Mouse (Mus musculus) lung, embryonic 15.5 days (tissue): ENCODE data around the gene Fzr1. TPM values are rescaled to one million over a fixed set of nuclear protein-coding genes. Genes with fewer than 3 reads are reported as not detected.

Experiments
- ATAC-seq: fragments of 200-750 bp; cut with Nextera tagmentation; 2 replicates; pipeline ENCODE4 v1.8.0; 2017; ENCODE audit warnings: moderate number of reproducible peaks, borderline replicate concordance; ENCODE audit not compliant: low FRiP score, low TSS enrichment; ENCODE audit errors: extremely low read depth
- H3K27ac ChIP-seq: fragments of 300-500 bp; sonication (generic); 2 replicates; pipeline ENCODE4 v1.5.1; 2015; ENCODE audit warnings: moderate library complexity, mild to moderate bottlenecking, inconsistent platforms
- H3K27me3 ChIP-seq: fragments of 300-500 bp; sonication (generic); 2 replicates; pipeline ENCODE4 v1.6.1; 2015; ENCODE audit warnings: inconsistent platforms
- H3K36me3 ChIP-seq: fragments of 300-500 bp; sonication (generic); 2 replicates; pipeline ENCODE4 v1.6.1; 2015; ENCODE audit warnings: inconsistent platforms
- H3K4me1 ChIP-seq: fragments of 300-500 bp; sonication (generic); 2 replicates; pipeline ENCODE4 v1.6.1; 2015; ENCODE audit warnings: inconsistent platforms
- H3K4me2 ChIP-seq: fragments of 300-500 bp; sonication (generic); 2 replicates; pipeline ENCODE4 v1.6.1; 2015; ENCODE audit warnings: inconsistent platforms, mild to moderate bottlenecking, moderate library complexity
- H3K4me3 ChIP-seq: fragments of 300-500 bp; sonication (generic); 2 replicates; pipeline ENCODE4 v1.5.1; 2015; ENCODE audit warnings: mild to moderate bottlenecking, inconsistent platforms
- H3K9ac ChIP-seq: fragments of 300-500 bp; sonication (generic); 2 replicates; pipeline ENCODE4 v1.6.1; 2015; ENCODE audit warnings: inconsistent platforms
- H3K9me3 ChIP-seq: fragments of 300-500 bp; sonication (generic); 2 replicates; pipeline ENCODE4 v1.6.1; 2016; ENCODE audit warnings: inconsistent platforms
- WGBS: fragments of 180-500 bp; shearing (Covaris S2); methylation state at CpG from one replicate; pipeline ENCODE4 v1.1.7; 2015; 5-methylcytosine and 5-hydroxymethylcytosine counted together
- polyA plus RNA-seq: library from polyadenylated mRNA; unstranded; fragments of >200 nt; fragmentation: Nextera tagmentation; extraction: Ambion mirVana; gene quantifications from 2 replicates; pipeline ENCODE4 v1.2.1, GENCODE M21; 2015

Fzr1 gene
- polyA plus RNA-seq, 1 experiment from 2014 or later: 110 TPM

- no peaks in the 10 kb centered on the region for H3K27me3 ChIP-seq
- H3K9ac ChIP-seq: no peak overlapping the region
- H3K4me2 ChIP-seq: no peak overlapping the region
- H3K4me3 ChIP-seq: no peak overlapping the region
- no peaks in the 10 kb centered on the region for H3K9me3 ChIP-seq
- 84% methylated on average over 5 of the region's 5 CpGs for WGBS
- peaks cover 28% of the 10 kb centered on the region for H3K4me1 ChIP-seq
- no peak for ATAC-seq
- H3K36me3 ChIP-seq: peaks cover 22% of the 10 kb centered on the region
- H3K27ac ChIP-seq: no peak overlapping the region
Measured at GRCm38 (mm10) chr10:81396749-81397148, 18.4 kb upstream of the Fzr1 start.

DNA sequence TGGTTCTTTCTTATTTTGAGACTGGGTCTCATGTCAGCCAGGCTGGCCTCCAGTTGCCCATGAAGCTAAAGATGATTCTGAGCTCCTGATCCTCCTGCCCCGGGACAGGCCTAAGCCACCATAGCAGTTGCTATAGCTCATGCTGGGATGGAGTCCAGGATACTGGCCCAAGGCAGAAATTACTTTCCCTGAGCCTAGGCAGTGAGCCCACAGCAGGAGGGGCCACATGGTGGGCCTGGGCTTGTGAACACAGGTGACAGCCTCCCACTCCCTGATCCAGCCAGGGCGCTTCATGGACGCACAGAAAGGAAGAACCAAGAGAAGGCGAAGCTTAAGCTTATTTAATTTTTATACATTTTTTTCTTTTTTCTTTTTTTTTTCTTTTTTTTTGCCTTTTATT lies 17.5 kb upstream of the Fzr1 start:
- Histone ChIP-seq H3K27ac (no peak overlapping the region), H3K27me3 (no peaks in the 10 kb centered on the region), H3K4me3 (no peak overlapping the region), H3K9ac (no peak overlapping the region), H3K4me1 (peaks cover 19% of the 10 kb centered on the region), H3K36me3 (peaks cover 22% of the 10 kb centered on the region), H3K4me2 (no peak overlapping the region), H3K9me3 (no peaks in the 10 kb centered on the region)
- no peak for ATAC-seq
- WGBS: 86% methylated on average over 4 of the region's 4 CpGs

DNA sequence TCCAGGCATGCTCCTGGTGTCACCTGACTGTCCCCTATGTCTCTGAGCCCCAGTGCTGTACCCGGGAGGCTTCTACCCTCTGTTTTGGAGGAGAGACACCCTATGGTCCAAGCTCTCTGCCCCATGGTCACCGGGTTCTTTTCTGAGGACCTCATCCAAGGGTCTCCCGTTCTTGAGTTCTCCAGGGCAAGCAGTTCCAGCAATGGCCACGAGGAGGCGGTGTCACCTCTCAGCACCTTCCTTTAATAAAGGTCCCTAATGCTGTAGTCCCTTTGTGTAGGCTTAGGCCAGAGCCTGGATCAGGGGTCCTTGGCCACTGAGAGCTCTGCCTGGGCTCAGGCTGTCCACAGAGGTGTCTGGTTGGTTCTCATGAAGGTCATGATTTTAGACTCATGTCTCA lies 16.8 kb upstream of the Fzr1 start:
- no peak overlapping the region for H3K4me2 ChIP-seq
- no peak overlapping the region for H3K27ac ChIP-seq
- H3K4me3 ChIP-seq: no peak overlapping the region
- H3K9ac ChIP-seq: no peak overlapping the region
- ATAC-seq: no peak
- no peaks in the 10 kb centered on the region for H3K9me3 ChIP-seq
- peaks cover 19% of the 10 kb centered on the region for H3K4me1 ChIP-seq
- WGBS: 10% methylated on average over 5 of the region's 5 CpGs
- peaks cover 16% of the 10 kb centered on the region for H3K36me3 ChIP-seq
- H3K27me3 ChIP-seq: no peaks in the 10 kb centered on the region

DNA sequence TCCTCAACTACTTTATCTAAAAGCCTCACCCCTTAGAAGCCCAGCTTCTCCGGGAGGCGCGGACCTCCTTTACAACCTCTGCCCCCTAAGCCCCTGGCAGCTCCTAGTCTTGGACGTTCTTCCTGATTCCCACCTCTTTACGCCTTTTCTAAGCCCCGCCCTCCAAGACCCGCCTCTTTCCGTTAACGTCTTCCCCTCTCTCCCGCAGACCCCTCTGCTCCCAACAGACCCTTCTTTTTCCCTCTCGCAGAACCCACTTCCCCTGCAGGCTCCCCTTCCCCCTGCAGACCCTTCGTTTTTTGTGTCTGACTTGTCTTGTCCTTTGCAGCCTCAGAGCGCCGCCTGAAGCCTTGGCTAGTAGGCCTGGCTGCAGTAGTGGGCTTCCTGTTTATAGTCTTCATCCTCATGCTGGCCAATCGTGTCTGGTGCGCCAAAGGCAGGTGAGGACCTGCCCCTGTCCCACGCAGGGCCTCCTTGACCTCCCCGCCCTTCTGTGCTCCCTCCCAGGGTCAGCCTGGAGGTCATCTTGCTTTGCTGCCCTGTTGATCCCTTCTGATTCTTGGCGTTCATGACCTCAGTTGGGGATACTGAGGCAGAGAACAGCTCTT lies 15.2 kb upstream of the Fzr1 start:
- WGBS: 6% methylated on average over 19 of the region's 19 CpGs
- peaks cover 27% of the 10 kb centered on the region for H3K4me1 ChIP-seq
- H3K9ac ChIP-seq: peak overlapping the region; percentile 42
- peaks cover 7% of the 10 kb centered on the region; the same call in 1 of the 2 replicates for H3K36me3 ChIP-seq
- H3K4me3 ChIP-seq: peak overlapping the region; percentile 30
- H3K4me2 ChIP-seq: peak overlapping the region; percentile 65
- no peaks in the 10 kb centered on the region for H3K9me3 ChIP-seq
- ATAC-seq: no peak
- H3K27me3 ChIP-seq: no peaks in the 10 kb centered on the region
- peak overlapping the region; percentile 71 for H3K27ac ChIP-seq

GRCm38 (mm10) chr10:81392781-81393185 lies 14.5 kb upstream of the Fzr1 start, which contains the start of gene Smim24:
TSS of gene Smim24 (plus strand) at chr10:81393051.
- H3K4me1 ChIP-seq: peaks cover 27% of the 10 kb centered on the region
- WGBS: 52% methylated on average over 14 of the region's 14 CpGs
- no peaks in the 10 kb centered on the region for H3K27me3 ChIP-seq
- peak within 1 kb of the TSS; percentile 30 for H3K4me3 ChIP-seq
- H3K4me2 ChIP-seq: peak within 1 kb of the TSS; percentile 65
- H3K9ac ChIP-seq: peak within 1 kb of the TSS; percentile 42
- no peak for ATAC-seq
- peak within 1 kb of the TSS; percentile 71 for H3K27ac ChIP-seq
- H3K36me3 ChIP-seq: peaks cover 11% of the 10 kb centered on the region
- H3K9me3 ChIP-seq: no peaks in the 10 kb centered on the region

- ATAC-seq: no peak
- WGBS: 79% methylated on average over 6 of the region's 6 CpGs
- Histone ChIP-seq H3K27me3 (no peaks in the 10 kb centered on the region), H3K36me3 (peaks cover 16% of the 10 kb centered on the region), H3K4me3 (no peak overlapping the region), H3K27ac (no peak overlapping the region), H3K9me3 (no peaks in the 10 kb centered on the region), H3K4me1 (peaks cover 27% of the 10 kb centered on the region), H3K9ac (no peak overlapping the region), H3K4me2 (no peak overlapping the region)
Measured at GRCm38 (mm10) chr10:81392270-81392669, 14.0 kb upstream of the Fzr1 start.

- Histone ChIP-seq H3K27me3 (no peaks in the 10 kb centered on the region), H3K9me3 (no peaks in the 10 kb centered on the region), H3K27ac (no peak overlapping the region), H3K4me1 (peaks cover 32% of the 10 kb centered on the region), H3K4me3 (no peak overlapping the region), H3K36me3 (peaks cover 27% of the 10 kb centered on the region), H3K4me2 (no peak overlapping the region), H3K9ac (no peak overlapping the region)
- no peak for ATAC-seq
- 87% methylated on average over 13 of the region's 13 CpGs for WGBS
Measured at GRCm38 (mm10) chr10:81390678-81390965, 12.3 kb upstream of the Fzr1 start.

DNA sequence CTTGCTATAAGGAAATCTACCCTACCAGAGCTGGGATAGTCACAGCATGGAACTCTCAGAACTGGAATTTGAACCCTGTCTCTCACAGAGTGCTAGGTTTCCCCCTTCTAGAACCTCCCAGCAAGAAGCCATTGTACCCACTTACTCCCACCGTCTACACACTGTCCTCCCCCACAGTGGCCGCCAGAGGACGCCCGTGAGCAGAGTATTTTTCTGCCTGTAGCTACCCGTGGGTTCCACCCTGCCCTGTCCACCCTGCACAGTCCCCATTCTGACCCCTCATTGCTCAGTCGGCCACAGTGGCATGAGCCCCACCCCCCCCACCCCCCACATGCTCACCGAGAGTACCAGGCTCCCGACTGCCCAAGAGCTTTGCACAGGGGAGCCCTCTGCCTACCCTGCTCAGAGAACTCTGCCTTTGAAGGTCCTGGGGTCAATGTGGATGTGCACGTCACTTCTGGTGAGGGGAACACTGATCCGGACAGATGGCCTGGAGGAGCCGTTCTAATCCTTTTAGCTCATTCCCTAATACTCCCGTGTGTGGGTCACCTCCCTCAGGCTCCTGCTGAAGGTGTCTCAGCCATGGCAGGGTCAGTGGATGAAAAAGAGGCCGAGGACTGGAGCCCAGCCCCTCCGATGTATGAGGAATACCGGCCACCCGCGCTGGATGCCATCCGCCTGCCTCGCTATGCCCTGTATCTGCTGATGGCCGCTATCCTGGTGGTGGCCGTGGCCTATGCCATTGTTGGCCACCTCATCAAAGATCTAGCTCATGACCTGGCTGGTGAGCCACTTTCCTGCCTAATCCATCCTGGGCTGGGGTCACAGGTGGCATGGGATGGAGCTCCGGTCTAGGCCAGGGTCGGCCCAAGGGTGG lies 11.7 kb upstream of the Fzr1 start:
- peaks cover 38% of the 10 kb centered on the region for H3K4me1 ChIP-seq
- no peaks in the 10 kb centered on the region for H3K9me3 ChIP-seq
- peak overlapping the region; percentile 15; the same call in 1 of the 2 replicates for H3K9ac ChIP-seq
- peak overlapping the region; percentile 9; the same call in 1 of the 2 replicates for H3K27ac ChIP-seq
- H3K4me3 ChIP-seq: no peak overlapping the region
- no peak overlapping the region for H3K4me2 ChIP-seq
- peaks cover 27% of the 10 kb centered on the region for H3K36me3 ChIP-seq
- ATAC-seq: peak; percentile 21; the same call in 1 of the 2 replicates
- H3K27me3 ChIP-seq: no peaks in the 10 kb centered on the region
- WGBS: 60% methylated on average over 23 of the region's 23 CpGs

DNA sequence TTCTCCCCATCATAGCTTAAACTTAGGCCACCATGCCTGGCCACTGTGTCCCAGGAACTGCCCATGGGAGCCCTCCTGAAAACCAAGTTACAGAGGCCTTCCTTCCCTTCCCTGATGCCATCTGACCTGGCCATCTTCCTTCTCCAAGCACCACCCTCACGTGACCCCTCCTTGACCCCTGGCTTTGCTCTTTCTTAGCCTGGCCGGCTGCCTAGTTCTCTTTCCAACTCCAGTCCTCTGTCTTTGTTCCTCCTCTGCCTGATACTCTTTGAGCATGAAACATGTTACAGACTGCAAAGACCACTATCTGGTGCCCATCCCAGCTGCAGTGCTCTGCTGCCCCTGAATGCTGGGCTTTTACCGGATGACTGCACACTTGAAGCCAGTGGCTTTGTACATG lies 11.1 kb upstream of the Fzr1 start:
- Histone ChIP-seq H3K9ac (peak overlapping the region; percentile 15; the same call in 1 of the 2 replicates), H3K4me2 (no peak overlapping the region), H3K36me3 (peaks cover 27% of the 10 kb centered on the region), H3K9me3 (no peaks in the 10 kb centered on the region), H3K4me1 (peaks cover 43% of the 10 kb centered on the region), H3K4me3 (no peak overlapping the region), H3K27me3 (no peaks in the 10 kb centered on the region), H3K27ac (peak overlapping the region; percentile 9; the same call in 1 of the 2 replicates)
- ATAC-seq: no peak
- 47% methylated on average over 3 of the region's 3 CpGs for WGBS

DNA sequence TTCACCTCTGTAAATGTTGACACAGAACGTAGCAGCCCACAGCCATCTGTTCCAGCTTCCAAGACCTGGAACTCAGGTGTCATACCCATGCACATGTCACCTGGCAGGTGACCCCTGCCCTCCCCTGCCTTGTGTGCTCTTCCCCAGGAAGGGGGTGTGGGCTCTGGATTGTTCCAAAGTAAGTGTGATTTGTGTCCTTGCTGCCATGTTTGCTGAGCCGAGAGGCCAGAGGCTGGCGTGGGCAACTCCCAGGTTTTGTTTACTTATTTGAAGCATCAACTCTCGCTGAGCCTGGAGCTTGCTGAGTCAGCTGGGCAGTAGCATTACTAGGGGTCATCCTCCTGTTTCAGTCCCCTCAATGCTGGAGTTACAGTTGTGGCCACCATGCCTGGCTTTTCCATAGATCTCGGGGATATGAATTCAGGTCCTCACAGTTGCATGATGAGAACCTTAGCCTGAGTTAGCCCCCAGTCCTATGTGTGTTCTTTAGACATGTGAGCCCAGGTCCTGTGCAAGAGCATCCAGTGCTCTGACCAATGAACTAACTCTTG lies 10.3 kb upstream of the Fzr1 start, which contains the start of gene Gm48552:
Gene Gm48552 (plus strand): TSS at position 501 of the 551 bp plus-strand sequence.
- peak within 1 kb of the TSS; percentile 9; the same call in 1 of the 2 replicates for H3K27ac ChIP-seq

GRCm38 (mm10) chr10:81387716-81388115 lies 9.4 kb upstream of the Fzr1 start:
- H3K4me3 ChIP-seq: no peak overlapping the region
- H3K36me3 ChIP-seq: peaks cover 27% of the 10 kb centered on the region
- 94% methylated on average over 20 of the region's 20 CpGs for WGBS
- no peak for ATAC-seq
- H3K27ac ChIP-seq: no peak overlapping the region
- H3K4me1 ChIP-seq: peaks cover 28% of the 10 kb centered on the region
- no peaks in the 10 kb centered on the region for H3K27me3 ChIP-seq
- H3K9me3 ChIP-seq: no peaks in the 10 kb centered on the region
- no peak overlapping the region for H3K9ac ChIP-seq
- H3K4me2 ChIP-seq: no peak overlapping the region

More for the DNA sequence above, 10.3 kb upstream of the Fzr1 start, which contains the start of gene Gm48552:
- ATAC-seq: no peak
- H3K9me3 ChIP-seq: no peaks in the 10 kb centered on the region
- peaks cover 37% of the 10 kb centered on the region for H3K4me1 ChIP-seq
- H3K4me2 ChIP-seq: no peak within 1 kb of the TSS
- no peaks in the 10 kb centered on the region for H3K27me3 ChIP-seq
- 44% methylated on average over 5 of the region's 5 CpGs for WGBS
- H3K4me3 ChIP-seq: no peak within 1 kb of the TSS
- peaks cover 27% of the 10 kb centered on the region for H3K36me3 ChIP-seq
- H3K9ac ChIP-seq: peak within 1 kb of the TSS; percentile 15; the same call in 1 of the 2 replicates
